Mouse (Mus musculus) left cerebral cortex, postnatal 10 days (tissue): ENCODE data around the gene Irf2bpl. TPM values are rescaled to one million over a fixed set of nuclear protein-coding genes. Genes with fewer than 3 reads are reported as not detected.

Experiments used
- DNase-seq, 2 experiments: peaks; one replicate each; pipeline ENCODE4 v3.0.0; 2021 to 2022; ENCODE audit warnings: low spot score in 2 of 2, mixed read lengths in 1 of 2; ENCODE audit errors: extremely low spot score in 1 of 2
- intact Hi-C: fragments of 180-260 bp; cut with DNase I; formaldehyde crosslinking; loops from one replicate; pipeline ENCODE4 v1.15.1; 2025
- total RNA-seq, 2 experiments: library from RNA; stranded (reverse); gene quantifications; 2 replicates each; pipeline ENCODE4 v1.2.3; 2021

The Irf2bpl gene
- total RNA-seq, 2 experiments from 2014 or later, result 86.4 to 89.5 TPM

GRCm38 (mm10) chr12:86840526-86840925 is 44.1 kb downstream of the Irf2bpl start:
- intact Hi-C loops, result no loop called here
- DNase-seq, result no peak

DNA sequence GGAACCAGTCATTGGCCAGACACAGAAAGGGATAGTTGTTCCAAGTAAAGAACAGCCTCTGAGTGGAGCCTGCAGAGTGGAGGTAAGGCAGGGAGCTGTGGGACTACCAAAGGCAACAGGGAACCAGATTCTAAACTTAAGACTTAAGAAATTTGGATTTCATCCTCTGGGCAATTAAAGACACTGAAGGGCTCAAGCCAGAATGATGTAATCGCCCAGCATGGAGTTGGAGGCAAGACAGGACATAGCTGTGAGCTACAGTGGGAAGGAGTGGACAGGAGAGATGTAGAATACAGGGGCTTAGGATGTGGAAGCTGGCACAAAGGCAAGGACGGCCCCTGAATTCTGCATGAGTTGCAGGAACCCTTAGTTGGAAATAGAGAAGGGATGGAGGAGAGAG is 46.4 kb downstream of the Irf2bpl start:
- intact Hi-C loops, result no loop called here

DNA sequence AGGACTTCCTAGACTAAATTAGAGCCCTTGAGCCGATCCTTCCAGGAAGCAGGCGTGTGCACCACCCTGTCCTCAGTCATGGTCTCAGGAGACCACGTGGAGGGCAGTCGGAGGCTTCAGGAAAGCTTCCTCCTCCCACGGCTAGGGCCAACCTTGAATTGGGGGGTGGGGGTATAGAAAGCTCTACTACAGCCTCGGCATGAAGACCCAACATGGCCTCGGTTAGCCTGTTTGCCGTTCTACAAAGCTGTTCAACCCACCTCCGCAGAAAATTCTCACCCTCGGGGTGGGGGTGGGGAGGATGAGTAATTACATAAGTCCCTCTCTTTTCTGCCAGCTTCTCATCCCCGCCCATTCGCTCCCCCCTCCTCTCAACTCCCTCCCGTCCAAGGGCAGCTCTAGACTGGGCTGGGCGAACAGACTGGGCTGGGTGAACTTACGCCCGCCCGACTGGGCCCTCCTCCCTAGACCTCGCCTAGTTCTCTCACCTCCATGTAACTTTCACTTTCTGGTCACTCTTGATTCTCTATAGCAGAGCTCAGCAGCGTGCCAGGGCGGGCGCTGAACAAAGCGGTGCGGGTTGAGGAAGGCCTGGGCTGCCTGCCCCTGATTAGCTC is 48.1 kb downstream of the Irf2bpl start:
- peak in 1 of 2 experiments; percentile 88 for DNase-seq
- intact Hi-C loops, result no loop called here

More for the DNA sequence above, 46.4 kb downstream of the Irf2bpl start:
- no peak for DNase-seq

- no peak for DNase-seq
- intact Hi-C loops, result no loop called here
Measured at GRCm38 (mm10) chr12:86835899-86836298, 48.7 kb downstream of the Irf2bpl start.

DNA sequence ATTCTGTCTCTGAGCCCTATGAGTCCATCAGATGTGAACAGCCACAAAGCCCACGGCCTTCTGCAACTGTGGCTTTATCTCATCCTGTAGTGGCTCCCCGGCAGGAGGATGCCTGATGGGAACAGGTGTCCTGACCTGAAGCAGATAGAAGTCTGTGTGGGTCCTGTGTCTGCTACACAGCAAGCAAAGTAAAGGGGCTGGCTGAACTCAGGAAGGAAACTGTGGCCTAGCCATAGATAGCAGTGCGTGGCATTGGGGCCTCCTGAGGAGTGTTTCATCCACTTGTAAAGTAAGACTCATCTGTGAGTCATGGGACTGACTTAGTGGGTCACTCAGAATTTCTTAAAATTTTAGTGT is 50.2 kb downstream of the Irf2bpl start:
- no peak for DNase-seq
- intact Hi-C loops, result no loop called here

- intact Hi-C loops, result no loop called here
- DNase-seq, result peak in 1 of 2 experiments; percentile 87
Measured at GRCm38 (mm10) chr12:86833711-86834415, 50.7 kb downstream of the Irf2bpl start.

- DNase-seq, result no peak
- intact Hi-C loops, result no loop called here
Measured at GRCm38 (mm10) chr12:86832551-86833182, 51.9 kb downstream of the Irf2bpl start.

- intact Hi-C loops, result no loop called here
- peak in 1 of 2 experiments; percentile 86 for DNase-seq
Measured at GRCm38 (mm10) chr12:86831591-86832550, 52.7 kb downstream of the Irf2bpl start.

Other genes starting within 250 kb of the Irf2bpl start
- 100 to 1,000 TPM in 1 of 2 experiments, 10 to 100 TPM in 1; 92.6 to 100 TPM for gene Vash1, start 206.1 kb downstream of the Irf2bpl start, total RNA-seq
- 1 to 10 TPM; 9.0 to 9.8 TPM for gene Angel1, start 158.3 kb downstream of the Irf2bpl start, total RNA-seq
- not detected for gene Lrrc74a, start 150.4 kb downstream of the Irf2bpl start, total RNA-seq
- 10 to 100 TPM; 59.9 to 61.9 TPM for gene Cipc, start 62.2 kb upstream of the Irf2bpl start, total RNA-seq
- gene Zdhhc22, start 105.6 kb upstream of the Irf2bpl start, total RNA-seq, result 10 to 100 TPM; 45.0 to 47.8 TPM
- gene Tmem63c, start 136.5 kb upstream of the Irf2bpl start, total RNA-seq, result 10 to 100 TPM; 41.9 to 46.4 TPM
- gene Ngb, start 217.7 kb upstream of the Irf2bpl start, total RNA-seq, result 1 to 10 TPM; 9.3 to 10.0 TPM